ENCODE assay signal across 14 mouse cellular contexts in genomic region chr13:29916561-29916960, GRCm38 (mm10).
"Had no signal": no experiment of that assay in that cellular context is flagged by ENCODE, and none has a peak within 500 bp of the region (broad histone marks: within the 10 kb centered on the region; RNA-seq: fewer than 3 reads in every experiment).

No protein-coding gene starts in this region.

- H3K9ac ChIP-seq: lung, embryonic 14.5 days; midbrain, embryonic 12.5 days; midbrain, embryonic 15.5 days; neural tube, embryonic 12.5 days; stomach, embryonic 15.5 days had no signal

- H3K4me1 ChIP-seq: midbrain, embryonic 10.5 days; midbrain, embryonic 12.5 days; midbrain, embryonic 15.5 days; neural tube, embryonic 12.5 days; stomach, embryonic 15.5 days had no signal

- DNase-seq: lung, adult 18-20 months; lung, embryonic 14.5 days; lung, postnatal 10 days; lung, postnatal 4 days; right cerebral cortex, postnatal 14 days; thymus, adult 2 months; thymus, postnatal 25 days; thymus, postnatal 4 days had no signal

- H3K27me3 ChIP-seq: midbrain, embryonic 12.5 days; midbrain, embryonic 15.5 days; neural tube, embryonic 12.5 days; stomach, embryonic 15.5 days had no signal

- H3K9me3 ChIP-seq: midbrain, embryonic 10.5 days; midbrain, embryonic 12.5 days; midbrain, embryonic 15.5 days; neural tube, embryonic 12.5 days; stomach, embryonic 15.5 days had no signal

- H3K36me3 ChIP-seq: midbrain, embryonic 15.5 days had no signal

- H3K4me2 ChIP-seq: lung, embryonic 14.5 days; midbrain, embryonic 12.5 days; midbrain, embryonic 15.5 days; neural tube, embryonic 12.5 days; stomach, embryonic 15.5 days had no signal

- H3K27ac ChIP-seq: midbrain, embryonic 10.5 days; midbrain, embryonic 12.5 days; midbrain, embryonic 15.5 days; neural tube, embryonic 12.5 days; stomach, embryonic 15.5 days; stomach, postnatal 0 days had no signal

- ATAC-seq: midbrain, embryonic 15.5 days had no signal

- H3K4me3 ChIP-seq: midbrain, embryonic 10.5 days; midbrain, embryonic 12.5 days; midbrain, embryonic 15.5 days; neural tube, embryonic 12.5 days; stomach, embryonic 15.5 days had no signal
